Mouse (Mus musculus) mesoderm, embryonic 11.5 days (tissue): ENCODE measurements at regions not wholly inside any gene's neighbourhood (a gene's known extent, or its start where the extent isn't known, plus 50 kb on each side); places are given as distances from the start of the nearest gene placed in this dataset.
A peak's percentile ranks its signal among the peaks of the same experiment; 100 is the strongest.
"Not testable (repeated sequence)": the region's sequence is repeated elsewhere in the genome, so short reads cannot be mapped to it uniquely, and the experiment has no call there.

Source experiments
- DNase-seq: peaks from one replicate; pipeline ENCODE4 v3.0.0-alpha.2; 2012; ENCODE audit warnings: low read depth, low spot score

DNA sequence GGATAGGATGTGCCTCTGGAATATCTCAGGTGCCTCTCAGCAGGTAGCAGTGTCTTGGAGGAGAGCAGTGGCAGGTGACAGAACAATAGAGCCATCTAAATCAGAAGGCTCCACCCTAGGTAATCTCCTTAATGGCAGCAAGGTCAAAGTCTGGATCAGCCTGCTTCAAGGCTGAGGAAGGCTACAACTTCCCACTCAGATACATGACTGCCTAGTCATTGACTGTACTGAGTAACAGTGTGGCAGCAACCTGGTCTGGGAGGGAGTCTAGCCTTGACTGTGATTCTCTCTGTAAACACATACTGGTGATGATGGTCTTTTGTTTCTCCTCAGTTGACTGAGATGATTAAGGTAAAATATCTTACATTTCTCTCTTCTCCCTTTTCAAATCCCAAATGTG, 754.5 kb upstream of the Slc10a2 start:
- DNase-seq: not testable (repeated sequence)

DNA sequence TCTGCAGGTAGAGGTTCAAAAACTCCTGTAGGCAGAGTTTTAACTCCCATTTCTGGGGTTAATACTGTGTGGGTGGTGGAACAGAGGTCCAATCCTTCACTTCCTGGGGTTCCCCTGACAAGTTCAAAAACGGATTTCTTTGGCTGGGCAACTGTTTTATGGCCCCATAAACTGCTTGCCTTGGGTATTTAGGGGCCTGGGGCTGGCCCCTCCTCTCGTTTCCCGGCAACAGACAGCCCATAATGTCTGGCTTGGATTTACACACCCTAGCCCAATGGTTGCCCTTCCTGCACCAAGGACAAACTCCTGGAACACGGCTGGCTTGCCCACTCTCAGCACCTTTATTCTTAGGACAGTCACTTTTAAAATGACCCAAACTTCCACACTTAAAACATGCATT, 752.2 kb upstream of the Slc10a2 start:
- DNase-seq: peak; percentile 19
